Mouse (Mus musculus) mature B cell (primary cell): Measurements from ENCODE around the gene Lrrc2.

Experiments used
- in situ Hi-C: fragments of 300-500 bp; cut with MboI; formaldehyde crosslinking; loops from 2 replicates; pipeline ENCODE4 v1.14.3; 2019

Lrrc2 gene

DNA sequence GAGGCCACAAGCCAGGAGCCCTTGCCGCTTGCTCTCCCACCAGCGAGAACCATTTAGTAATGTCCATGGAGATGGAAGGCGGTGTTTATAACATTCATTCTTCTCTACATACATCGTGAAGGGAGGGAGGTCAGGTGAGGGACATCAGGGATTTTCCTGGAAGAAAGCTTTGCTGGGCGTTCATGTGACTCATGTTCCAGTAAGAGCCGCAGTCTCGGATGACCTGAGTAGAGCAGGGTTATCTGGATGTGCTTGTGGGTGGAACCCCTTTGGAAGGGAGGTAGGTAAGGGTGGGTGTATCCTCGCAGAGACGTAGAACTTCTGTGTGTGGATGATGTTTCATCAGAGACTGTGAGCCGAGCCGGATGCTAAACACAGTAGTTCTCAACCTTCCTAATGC, at the start of gene Lrrc2:
TSS of gene Lrrc2 (plus strand) at position 149 of the 400 bp plus-strand sequence.
- in situ Hi-C loops, result no loop called here

- in situ Hi-C loops, result no loop called here
Measured at GRCm38 (mm10) chr9:110902271-110902670, 49.1 kb upstream of the Lrrc2 start.

DNA sequence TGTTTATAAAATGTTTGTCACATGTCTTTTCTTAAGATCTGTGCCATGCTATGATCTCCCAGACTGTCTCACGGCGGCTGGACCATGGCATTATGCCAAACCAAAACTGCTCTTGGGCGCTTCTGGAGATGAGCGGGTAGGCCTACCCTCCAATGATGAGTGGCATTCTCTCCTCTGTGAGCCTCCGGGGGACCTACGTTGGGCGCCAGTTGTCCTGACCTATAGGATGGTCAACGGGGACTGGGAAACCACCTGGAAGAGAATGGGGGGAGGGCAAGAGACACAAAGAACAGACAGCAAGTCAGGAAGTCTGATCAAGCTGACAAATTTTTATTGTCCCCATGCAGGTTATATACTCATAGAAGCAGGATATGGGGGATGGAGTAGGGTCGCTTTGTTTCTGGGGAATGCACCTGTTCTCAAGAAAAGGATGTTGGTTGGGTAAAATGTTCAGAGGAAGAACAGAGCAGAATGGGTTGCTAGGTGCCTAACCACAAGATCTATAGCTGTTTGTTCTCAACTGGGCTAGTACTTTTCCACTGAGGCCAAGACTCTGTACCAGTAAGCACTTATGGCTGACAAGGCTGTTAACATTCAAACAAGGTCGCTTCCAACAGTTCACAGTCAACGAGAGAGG, 44.0 kb upstream of the Lrrc2 start:
- in situ Hi-C loops, result no loop called here

DNA sequence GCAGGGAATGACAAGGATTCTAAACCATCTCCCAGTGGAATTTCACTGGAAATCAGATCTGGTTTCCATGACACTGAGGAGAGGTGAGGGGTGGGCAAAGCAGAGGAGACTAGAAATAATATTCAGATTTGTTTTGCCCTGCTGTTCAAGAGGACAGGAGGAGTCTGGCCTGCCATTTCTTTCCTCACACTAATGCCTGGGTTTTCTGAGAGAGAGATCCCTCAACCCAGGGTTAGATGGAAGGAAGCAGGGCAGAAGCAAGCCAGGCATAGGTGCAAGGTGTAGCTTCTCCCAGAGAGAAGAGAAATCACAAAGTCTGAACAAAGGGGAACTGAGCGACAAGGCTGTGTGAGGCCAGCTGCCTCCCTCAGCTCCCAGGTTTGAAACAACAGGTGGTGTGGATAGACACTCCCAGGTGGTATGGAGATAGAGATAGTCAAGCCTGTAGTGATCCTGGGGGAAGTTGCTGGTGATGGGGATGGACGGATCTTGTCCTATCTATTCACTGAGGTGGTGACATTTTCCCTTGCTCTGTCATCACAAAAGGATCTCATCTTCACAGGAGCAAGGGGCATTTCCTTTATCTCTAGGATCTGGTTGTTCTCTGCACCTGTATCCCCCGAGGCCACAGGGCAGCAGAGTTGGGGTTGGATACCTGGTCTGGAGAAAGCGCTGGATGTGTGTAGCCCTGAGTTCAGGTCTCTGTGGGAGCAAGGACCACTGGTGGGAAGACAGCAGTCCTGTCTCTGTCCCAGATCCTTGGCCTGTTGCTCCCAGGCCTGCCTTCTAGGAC, 43.3 kb upstream of the Lrrc2 start:
- in situ Hi-C loops, result no loop called here

DNA sequence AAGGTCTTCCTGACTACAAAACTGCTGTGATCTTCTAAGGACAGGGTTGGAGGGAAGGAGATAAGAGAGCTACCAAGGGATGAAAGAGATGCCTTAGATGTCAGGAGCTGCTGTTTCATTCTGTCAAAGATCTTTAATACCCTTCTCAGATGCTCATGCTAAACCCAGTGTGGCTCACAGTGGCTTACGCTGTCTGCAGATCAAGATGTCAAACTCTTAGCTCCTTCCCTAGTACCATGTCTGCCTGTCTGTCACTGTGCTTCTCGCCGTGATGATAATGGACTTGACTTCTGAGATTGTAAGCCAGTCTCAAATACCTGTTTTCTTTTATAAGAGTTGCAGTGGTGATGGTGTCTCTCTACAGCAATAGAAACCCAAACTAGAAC, 42.7 kb upstream of the Lrrc2 start:
- in situ Hi-C loops, result no loop called here

DNA sequence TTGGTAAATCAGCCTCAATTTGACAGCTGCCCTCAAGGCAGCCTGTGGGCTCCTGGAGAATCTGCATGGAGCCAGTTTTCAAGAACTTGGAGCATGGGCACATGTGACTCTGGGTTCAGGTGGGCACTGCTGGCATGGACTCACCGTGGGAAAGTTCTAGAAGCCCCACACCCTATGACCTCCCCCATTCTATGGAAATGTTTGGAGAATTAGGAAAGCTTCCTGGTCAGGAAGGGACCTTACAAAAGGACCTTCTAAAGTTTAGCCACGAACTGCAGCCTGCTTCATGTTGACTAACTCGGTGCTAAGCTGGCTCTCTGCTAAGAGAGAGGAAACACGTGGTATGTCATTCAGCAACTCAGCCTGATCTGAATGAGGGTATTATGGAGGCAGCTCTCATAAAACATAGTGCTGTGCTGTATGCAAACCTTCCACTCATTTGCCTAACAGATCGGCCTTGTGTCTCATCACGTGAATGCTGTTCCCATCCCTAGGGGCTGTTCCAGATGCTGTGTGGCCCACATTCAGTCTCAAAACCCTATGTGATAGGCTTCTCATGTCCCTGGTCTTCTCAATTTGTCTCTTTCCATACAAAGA, 41.9 kb upstream of the Lrrc2 start:
- in situ Hi-C loops, result no loop called here

GRCm38 (mm10) chr9:110914631-110915236, 36.6 kb upstream of the Lrrc2 start:
- in situ Hi-C loops, result no loop called here

GRCm38 (mm10) chr9:110915466-110915865, 35.9 kb upstream of the Lrrc2 start:
- in situ Hi-C loops, result no loop called here

DNA sequence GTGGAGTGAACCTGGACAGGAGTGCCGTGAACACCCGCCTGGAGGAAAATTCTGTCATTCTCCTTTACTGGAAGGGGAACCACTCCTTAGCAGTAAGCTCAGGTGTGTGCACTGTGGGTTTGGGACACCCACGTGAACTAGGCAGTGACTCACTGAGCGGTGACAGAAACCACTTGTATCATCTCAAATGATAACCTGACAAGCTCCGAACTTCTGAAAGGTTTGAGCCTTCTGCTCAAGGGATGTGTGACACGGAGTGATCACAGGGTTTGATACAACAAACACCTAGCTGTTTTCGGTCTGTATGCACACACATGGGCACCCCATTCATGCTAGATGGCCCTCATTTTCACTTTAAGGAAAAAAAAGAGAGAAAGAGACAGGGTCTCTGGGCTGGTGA, 34.6 kb upstream of the Lrrc2 start, which contains the start of gene Fam240a:
TSS of gene Fam240a (minus strand) at position 76 of the 400 bp plus-strand sequence.
- in situ Hi-C loops, result no loop called here

GRCm38 (mm10) chr9:110920665-110921419, 30.5 kb upstream of the Lrrc2 start:
- in situ Hi-C loops, result no loop called here

DNA sequence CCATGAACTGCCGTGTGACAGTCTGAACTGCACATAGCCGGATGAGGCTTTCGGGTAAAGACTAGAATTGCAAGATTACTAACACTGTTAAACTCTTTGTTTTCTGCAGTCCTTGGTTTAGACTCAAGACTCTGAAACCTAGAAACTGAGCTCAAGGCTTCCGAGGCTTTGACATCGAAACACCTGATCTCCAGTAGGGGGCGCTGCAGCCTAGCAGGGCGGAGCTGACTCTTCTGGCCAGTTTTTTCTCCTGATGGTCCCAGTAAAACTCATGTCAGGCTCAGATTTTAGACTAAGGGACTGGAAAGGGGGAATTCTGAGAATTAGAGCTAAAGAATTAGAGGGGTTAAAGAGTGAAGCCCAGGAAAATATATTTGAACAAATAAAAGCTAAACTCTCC, 28.6 kb upstream of the Lrrc2 start:
- in situ Hi-C loops, result no loop called here

DNA sequence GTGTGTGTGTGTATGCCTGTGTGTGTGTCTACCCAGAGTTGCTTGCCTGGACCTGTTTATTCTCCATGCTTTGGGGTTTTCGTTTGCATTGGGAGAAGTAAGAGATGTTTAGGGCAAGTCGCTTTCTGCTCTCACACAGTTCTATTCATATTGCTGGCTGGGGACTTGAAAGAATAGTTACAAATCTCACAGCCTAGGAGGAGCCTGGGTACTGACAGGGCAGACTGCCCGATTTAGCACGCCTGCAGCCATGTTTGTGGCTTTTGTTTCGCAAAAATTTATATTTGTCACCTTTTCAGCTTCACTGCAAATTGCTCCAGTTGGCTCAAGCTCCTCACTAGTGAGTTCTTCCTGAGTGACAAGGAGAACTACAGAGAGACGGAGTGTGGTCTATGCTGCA, 19.8 kb upstream of the Lrrc2 start:
- in situ Hi-C loops, result no loop called here

DNA sequence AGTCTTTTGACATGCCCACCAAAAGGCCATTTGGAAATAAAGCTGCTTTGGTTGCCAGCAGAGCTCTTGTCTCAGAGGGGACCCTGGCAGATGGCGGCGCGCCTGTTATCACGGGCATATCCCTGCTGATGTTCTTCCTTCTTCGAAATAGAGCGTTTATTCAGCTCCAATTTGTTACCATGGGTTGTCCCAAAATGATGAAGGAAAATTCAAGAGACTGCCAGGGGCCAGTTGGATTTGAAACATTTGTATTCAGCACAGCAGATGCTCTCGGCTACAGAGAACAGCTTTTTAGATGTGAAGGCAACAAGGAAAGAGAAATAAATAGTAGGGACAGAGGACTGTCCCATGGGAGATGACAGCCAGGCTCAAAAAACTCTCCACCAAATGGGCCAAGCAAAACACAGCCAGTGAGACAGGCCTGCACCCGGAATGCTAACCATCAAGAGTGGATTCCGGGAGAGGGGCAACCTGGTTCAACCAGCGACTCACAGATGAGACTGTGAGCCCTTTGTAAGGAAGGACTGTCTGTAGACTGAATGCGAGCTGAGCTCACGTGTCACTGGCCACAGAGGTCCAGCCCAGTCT, 17.4 kb upstream of the Lrrc2 start:
- in situ Hi-C loops, result no loop called here

GRCm38 (mm10) chr9:110935941-110936340, 15.4 kb upstream of the Lrrc2 start:
- in situ Hi-C loops, result no loop called here

- in situ Hi-C loops, result no loop called here
Measured at GRCm38 (mm10) chr9:110937506-110938490, 13.5 kb upstream of the Lrrc2 start.

DNA sequence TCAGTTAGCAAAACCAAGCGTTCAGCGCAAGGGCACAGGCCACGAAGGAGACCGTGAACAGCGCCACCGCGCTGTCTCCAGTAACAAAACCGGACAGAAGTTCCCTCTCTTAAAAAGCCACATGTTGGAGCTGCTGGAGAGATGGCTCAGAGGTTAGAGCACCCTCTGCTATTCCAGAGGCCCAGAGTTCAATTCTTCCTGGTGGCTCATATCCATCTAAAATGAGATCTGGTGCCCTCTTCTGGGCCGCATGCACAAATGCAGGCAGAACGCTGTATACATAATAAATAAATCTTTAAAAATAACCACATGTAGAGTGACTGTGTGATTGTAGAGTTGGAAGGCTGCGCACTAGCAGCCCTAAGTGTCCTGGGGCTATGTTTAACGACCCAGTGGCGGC, 7.1 kb upstream of the Lrrc2 start:
- in situ Hi-C loops, result no loop called here

GRCm38 (mm10) chr9:110945343-110945742, 6.0 kb upstream of the Lrrc2 start:
- in situ Hi-C loops, result no loop called here

- in situ Hi-C loops, result no loop called here
Measured at GRCm38 (mm10) chr9:110945926-110946325, 5.4 kb upstream of the Lrrc2 start, which contains the start of gene Tdgf1. Gene Tdgf1 (minus strand): TSS chr9:110946158.

GRCm38 (mm10) chr9:110946548-110947044, 4.7 kb upstream of the Lrrc2 start:
- in situ Hi-C loops, result no loop called here

DNA sequence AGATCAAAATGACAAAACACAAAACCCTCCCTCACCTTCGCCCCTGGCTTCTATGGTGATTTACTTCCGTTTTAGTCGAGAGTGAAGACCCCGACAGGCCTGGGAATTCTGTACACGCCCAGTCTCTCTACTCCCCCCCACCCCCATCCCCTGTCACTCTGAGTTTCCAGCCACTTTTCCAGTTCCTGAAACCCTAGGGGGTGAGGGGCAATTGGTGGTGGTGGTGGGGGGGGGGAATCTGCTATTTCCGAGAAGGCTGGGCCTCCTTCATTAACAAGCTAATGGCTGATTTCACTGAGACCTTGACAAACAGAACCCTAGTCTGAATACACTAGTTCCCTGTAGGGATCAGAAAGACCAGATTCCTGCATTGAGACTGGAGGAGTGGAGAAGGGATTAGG, 4.1 kb upstream of the Lrrc2 start:
- in situ Hi-C loops, result no loop called here
